Mouse (Mus musculus) limb, embryonic 10.5 days (tissue): ENCODE measurements around the gene Ptp4a2. TPM values are rescaled to one million over a fixed set of nuclear protein-coding genes. Genes with fewer than 3 reads are reported as not detected.

Experiments
- DNase-seq: peaks from one replicate; pipeline ENCODE4 v3.0.0-alpha.2; 2017; ENCODE audit warnings: low spot score
- H3K27ac ChIP-seq: fragments of 300-500 bp; sonication (generic); 2 replicates; pipeline ENCODE4 v1.5.1; 2016; ENCODE audit warnings: mild to moderate bottlenecking
- H3K27me3 ChIP-seq: fragments of 300-500 bp; sonication (generic); 2 replicates; pipeline ENCODE4 v1.6.1; 2016; ENCODE audit warnings: low read depth, mild to moderate bottlenecking; ENCODE audit not compliant: poor library complexity, severe bottlenecking
- H3K36me3 ChIP-seq: fragments of 300-500 bp; sonication (generic); 2 replicates; pipeline ENCODE4 v1.6.1; 2016; ENCODE audit warnings: mild to moderate bottlenecking, moderate library complexity
- H3K4me1 ChIP-seq: fragments of 300-500 bp; sonication (generic); 2 replicates; pipeline ENCODE4 v1.6.1; 2016
- H3K4me3 ChIP-seq: fragments of 300-500 bp; sonication (generic); 2 replicates; pipeline ENCODE4 v1.5.1; 2016; ENCODE audit warnings: mild to moderate bottlenecking, moderate library complexity
- H3K9me3 ChIP-seq: fragments of 300-500 bp; sonication (generic); replicated peaks from 2 replicates; pipeline ENCODE4 v1.6.1; 2016; ENCODE audit warnings: mild to moderate bottlenecking
- WGBS: fragments of 180-500 bp; shearing (Covaris S2); methylation state at CpG from one replicate; pipeline ENCODE4 v1.1.7; 2016; 5-methylcytosine and 5-hydroxymethylcytosine counted together
- polyA plus RNA-seq: library from polyadenylated mRNA; unstranded; fragments of >200 nt; fragmentation: Nextera tagmentation; extraction: Ambion mirVana; gene quantifications from 2 replicates; pipeline ENCODE4 v1.2.1, GENCODE M21; 2016

Ptp4a2 gene
- polyA plus RNA-seq, 1 experiment from 2014 or later = 321 TPM

DNA sequence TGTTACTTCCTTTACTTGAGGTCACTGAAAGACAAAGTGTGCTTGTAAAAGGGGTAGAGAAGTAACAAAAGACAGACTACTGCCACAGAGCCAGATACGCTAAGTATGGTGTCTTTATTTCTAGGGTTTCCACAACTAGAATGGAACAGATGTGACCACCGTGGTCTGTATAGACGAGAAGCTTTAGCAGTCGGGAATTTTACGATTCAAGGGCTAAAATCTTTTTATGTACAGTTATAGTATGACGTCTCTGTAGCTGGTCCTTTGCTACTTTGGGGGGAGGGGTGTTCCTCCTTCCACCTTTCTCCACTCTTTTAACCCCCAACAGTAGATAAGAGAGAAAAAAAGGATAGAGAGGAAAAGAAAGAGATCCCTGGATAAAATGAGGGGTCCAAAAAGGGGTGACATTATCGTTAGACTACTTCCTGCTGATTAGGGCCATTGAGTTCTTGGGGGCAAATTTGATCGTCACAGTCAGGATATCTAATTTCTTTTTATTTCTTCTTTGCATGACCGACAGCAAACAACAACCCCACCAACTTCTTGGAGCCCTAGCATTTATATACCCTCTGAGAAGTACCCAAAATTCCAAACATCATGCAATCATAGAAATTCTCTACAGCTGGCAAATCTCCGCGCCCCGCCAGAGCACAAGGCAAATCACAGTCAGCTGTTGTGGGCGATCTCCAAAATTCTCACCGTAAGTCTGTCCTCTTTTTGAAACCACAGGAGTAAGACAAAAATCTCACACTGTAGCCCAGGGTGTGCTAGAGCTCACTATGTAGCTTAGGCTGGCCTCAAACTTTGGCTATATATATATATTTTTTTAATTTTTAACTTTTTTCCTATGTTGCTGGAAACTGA is 818 bp downstream of the Ptp4a2 start:
- Histone ChIP-seq H3K36me3 (no peaks in the 10 kb centered on the region), H3K4me3 (peak overlapping the region; percentile 54; the same call in 1 of the 2 replicates), H3K9me3 (no peaks in the 10 kb centered on the region), H3K27me3 (0 out of 2 replicates have a peak, but pooled peaks cover 17% of the 10 kb centered on the region), H3K27ac (peak overlapping the region; percentile 81; the same call in 1 of the 2 replicates), H3K4me1 (peaks cover 17% of the 10 kb centered on the region)
- WGBS = 83% methylated on average over 14 of the region's 14 CpGs
- DNase-seq = no peak

DNA sequence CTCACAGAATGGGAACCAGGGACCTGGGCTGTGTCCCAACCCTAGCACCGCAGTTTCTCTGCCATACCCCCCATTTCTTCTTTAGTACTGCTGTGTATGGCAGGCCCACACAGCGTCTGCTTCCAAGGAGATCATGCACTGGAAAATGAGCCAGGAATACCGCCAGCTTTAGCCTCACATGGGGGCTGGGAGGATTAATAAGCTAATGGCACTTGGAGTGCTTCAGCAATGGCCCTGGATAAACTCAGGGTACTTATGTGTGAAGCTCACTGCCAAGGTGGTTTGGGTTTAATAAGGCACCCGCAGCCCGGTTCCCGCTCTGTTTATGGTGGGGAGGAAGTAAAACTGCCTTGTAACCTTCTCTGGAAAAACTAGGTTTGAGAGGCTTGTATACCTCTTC is 6.6 kb downstream of the Ptp4a2 start:
- Histone ChIP-seq H3K4me1 (peaks cover 39% of the 10 kb centered on the region), H3K27ac (peak overlapping the region; percentile 14; the same call in 1 of the 2 replicates)
- DNase-seq = no peak

GRCm38 (mm10) chr4:129818506-129819195 is 7.6 kb downstream of the Ptp4a2 start:
- 76% methylated on average over 10 of the region's 10 CpGs for WGBS
- H3K36me3 ChIP-seq = no peaks in the 10 kb centered on the region
- peaks cover 49% of the 10 kb centered on the region for H3K4me1 ChIP-seq
- DNase-seq = no peak
- H3K27me3 ChIP-seq = no peaks in the 10 kb centered on the region
- no peaks in the 10 kb centered on the region for H3K9me3 ChIP-seq
- H3K4me3 ChIP-seq = no peak overlapping the region
- H3K27ac ChIP-seq = peak overlapping the region; percentile 50

More for the DNA sequence above, 6.6 kb downstream of the Ptp4a2 start:
- Histone ChIP-seq H3K9me3 (no peaks in the 10 kb centered on the region), H3K36me3 (no peaks in the 10 kb centered on the region), H3K27me3 (no peaks in the 10 kb centered on the region), H3K4me3 (no peak overlapping the region)
- 80% methylated on average over 6 of the region's 6 CpGs for WGBS

GRCm38 (mm10) chr4:129819712-129820336 is 8.8 kb downstream of the Ptp4a2 start:
- Histone ChIP-seq H3K36me3 (no peaks in the 10 kb centered on the region), H3K9me3 (no peaks in the 10 kb centered on the region), H3K4me3 (peak overlapping the region; percentile 95), H3K27me3 (no peaks in the 10 kb centered on the region), H3K27ac (peak overlapping the region; percentile 99), H3K4me1 (peaks cover 51% of the 10 kb centered on the region)
- DNase-seq = peak; percentile 97
- WGBS = under 1% methylated on average over 73 of the region's 83 CpGs

DNA sequence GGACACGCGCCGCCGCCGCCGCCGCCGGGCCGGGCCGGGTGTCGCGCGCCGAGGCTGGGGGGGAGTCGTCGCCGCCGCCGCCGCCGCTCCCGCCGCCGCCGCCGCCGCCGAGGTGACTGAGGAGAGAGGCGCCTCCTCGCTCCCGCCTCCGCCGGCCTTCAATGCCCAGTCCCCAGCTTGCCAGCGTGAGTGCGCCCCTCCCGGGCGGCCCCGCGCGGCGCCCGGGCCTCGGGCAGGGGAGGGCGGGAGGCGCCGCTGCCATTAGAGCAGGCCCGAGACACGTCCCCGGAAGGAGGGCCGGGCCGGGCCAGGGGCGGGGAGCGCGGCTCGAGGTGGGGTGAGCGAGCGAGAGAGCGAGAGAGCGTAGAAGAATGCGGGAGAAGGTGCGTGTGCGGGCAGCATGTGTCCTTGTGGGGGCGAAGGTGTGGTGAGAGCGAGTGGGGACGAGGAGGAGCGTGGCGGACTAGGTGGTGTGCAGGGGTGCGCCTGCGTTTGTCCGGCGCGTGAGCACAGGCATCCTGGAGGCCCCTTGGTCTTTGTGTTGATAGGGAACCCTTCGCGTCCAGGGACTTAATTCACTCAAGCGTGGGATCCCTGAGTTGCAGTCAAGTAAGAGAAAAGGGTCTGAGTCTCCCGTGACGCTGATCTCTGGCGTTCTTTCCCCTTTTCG is 9.5 kb downstream of the Ptp4a2 start:
- Histone ChIP-seq H3K4me3 (peak overlapping the region; percentile 95), H3K9me3 (no peaks in the 10 kb centered on the region), H3K27ac (peak overlapping the region; percentile 99), H3K36me3 (peaks cover 2% of the 10 kb centered on the region; the same call in 1 of the 2 replicates), H3K27me3 (no peaks in the 10 kb centered on the region), H3K4me1 (peaks cover 51% of the 10 kb centered on the region)
- 0% methylated on average over 72 of the region's 79 CpGs for WGBS
- DNase-seq = peak; percentile 83

DNA sequence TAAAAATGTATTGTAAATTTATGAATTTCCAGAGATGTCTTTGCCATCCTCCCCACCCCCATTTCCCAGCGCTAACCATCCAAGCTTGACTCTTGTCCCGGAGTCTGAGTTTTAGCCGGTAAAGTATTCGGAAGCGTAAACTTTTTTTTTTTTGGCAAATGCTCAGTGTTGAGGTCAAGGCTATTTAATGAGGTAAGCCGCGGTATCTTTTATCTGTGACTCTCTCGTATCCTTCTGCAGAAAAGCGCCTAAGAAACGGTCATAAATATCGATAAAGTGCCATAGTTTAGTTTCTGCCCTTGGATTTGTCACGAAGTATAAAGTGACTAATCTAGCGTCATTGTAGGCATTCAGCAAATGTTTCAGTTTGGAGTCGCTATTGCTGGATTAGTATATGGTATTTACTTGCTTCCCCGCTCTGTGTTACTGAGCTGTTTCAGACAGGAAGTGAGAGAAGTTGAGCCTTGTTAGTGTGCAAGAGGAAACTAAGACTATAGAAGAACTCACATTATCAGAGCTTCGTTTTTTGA is 10.1 kb downstream of the Ptp4a2 start:
- H3K27ac ChIP-seq = peak overlapping the region; percentile 99
- H3K27me3 ChIP-seq = no peaks in the 10 kb centered on the region
- peak overlapping the region; percentile 95 for H3K4me3 ChIP-seq
- DNase-seq = no peak
- WGBS = 2% methylated on average over 16 of the region's 16 CpGs
- H3K9me3 ChIP-seq = no peaks in the 10 kb centered on the region
- peaks cover 51% of the 10 kb centered on the region for H3K4me1 ChIP-seq
- H3K36me3 ChIP-seq = peaks cover 2% of the 10 kb centered on the region; the same call in 1 of the 2 replicates

- 70% methylated on average over 3 of the region's 3 CpGs for WGBS
- Histone ChIP-seq H3K27ac (no peak overlapping the region), H3K4me1 (peaks cover 51% of the 10 kb centered on the region), H3K4me3 (peak overlapping the region; percentile 95), H3K27me3 (no peaks in the 10 kb centered on the region), H3K9me3 (no peaks in the 10 kb centered on the region), H3K36me3 (peaks cover 2% of the 10 kb centered on the region; the same call in 1 of the 2 replicates)
- DNase-seq = no peak
Measured at GRCm38 (mm10) chr4:129822324-129822723, 11.3 kb downstream of the Ptp4a2 start.

GRCm38 (mm10) chr4:129823216-129823810 is 12.3 kb downstream of the Ptp4a2 start:
- Histone ChIP-seq H3K4me3 (0 out of 2 replicates have a peak overlapping the region, but pooled peaks have one; percentile 95), H3K27ac (no peak overlapping the region), H3K9me3 (no peaks in the 10 kb centered on the region), H3K36me3 (peaks cover 5% of the 10 kb centered on the region; the same call in 1 of the 2 replicates), H3K27me3 (no peaks in the 10 kb centered on the region), H3K4me1 (peaks cover 43% of the 10 kb centered on the region)
- 92% methylated on average over 4 of the region's 4 CpGs for WGBS
- DNase-seq = no peak

DNA sequence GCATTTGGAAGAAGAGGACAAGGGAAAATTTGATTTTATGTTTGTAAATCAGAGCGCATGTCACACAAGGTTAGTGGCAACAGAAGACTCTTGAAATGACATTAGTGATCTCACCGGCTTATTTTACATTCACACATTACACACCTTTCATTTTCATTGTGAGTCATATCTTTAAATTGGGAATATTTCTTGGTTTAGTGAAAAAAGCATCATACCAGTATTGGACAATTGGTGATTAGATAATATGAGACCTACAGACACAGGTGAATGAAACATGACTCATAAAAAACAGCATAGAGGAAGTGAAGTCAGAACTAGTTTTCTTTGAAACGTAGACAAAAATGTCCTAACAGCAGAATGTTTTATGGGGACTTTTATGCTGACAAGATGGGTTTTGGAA is 16.6 kb downstream of the Ptp4a2 start:
- 94% methylated on average over 3 of the region's 3 CpGs for WGBS
- DNase-seq = no peak

DNA sequence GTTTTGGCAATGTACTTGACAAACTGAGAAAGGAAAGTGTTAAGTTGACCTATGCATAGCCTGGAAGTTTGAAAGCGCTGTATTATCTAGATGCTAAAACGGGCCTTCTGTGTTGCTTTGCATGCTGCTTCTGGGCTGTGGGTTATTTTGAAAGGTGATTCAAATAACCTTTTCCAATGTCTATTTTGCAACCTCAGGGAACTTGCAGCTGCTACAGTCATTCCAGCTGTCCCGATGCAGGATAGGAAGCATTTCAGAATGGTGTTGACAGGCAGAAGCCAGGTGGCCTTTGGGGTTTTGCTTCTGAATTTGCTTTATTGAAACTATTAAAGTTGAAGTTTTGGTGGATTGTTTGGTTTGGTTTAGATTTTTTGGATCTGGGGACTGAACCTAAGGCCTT is 17.1 kb downstream of the Ptp4a2 start:
- H3K27me3 ChIP-seq = no peaks in the 10 kb centered on the region
- peaks cover 10% of the 10 kb centered on the region for H3K4me1 ChIP-seq
- WGBS = 91% methylated on average over 3 of the region's 3 CpGs
- H3K4me3 ChIP-seq = no peak overlapping the region
- no peaks in the 10 kb centered on the region for H3K9me3 ChIP-seq
- H3K27ac ChIP-seq = no peak overlapping the region
- H3K36me3 ChIP-seq = peaks cover 9% of the 10 kb centered on the region; the same call in 1 of the 2 replicates
- DNase-seq = no peak

More for the DNA sequence above, 16.6 kb downstream of the Ptp4a2 start:
- no peaks in the 10 kb centered on the region for H3K9me3 ChIP-seq
- H3K4me1 ChIP-seq = peaks cover 14% of the 10 kb centered on the region
- peaks cover 9% of the 10 kb centered on the region; the same call in 1 of the 2 replicates for H3K36me3 ChIP-seq
- H3K27me3 ChIP-seq = no peaks in the 10 kb centered on the region
- no peak overlapping the region for H3K4me3 ChIP-seq
- no peak overlapping the region for H3K27ac ChIP-seq

DNA sequence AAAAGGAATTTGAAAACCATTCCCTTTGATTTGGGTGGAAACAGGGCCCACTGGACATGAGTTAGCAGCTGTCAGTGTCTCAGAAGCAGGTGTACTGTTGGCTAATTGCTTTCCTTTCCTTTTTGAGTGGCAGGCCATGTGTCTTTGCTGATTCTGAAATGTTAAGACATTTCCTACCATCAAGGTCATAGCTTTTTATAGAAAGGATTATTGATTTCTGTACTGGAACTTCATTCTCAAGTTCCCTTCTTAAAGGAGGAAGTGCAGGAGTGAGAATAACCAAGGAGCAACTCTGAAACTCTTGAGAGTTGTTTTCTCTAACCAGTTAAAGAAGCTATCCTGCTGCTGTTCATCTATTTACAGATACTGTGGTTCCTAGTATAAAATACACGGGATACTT is 18.8 kb downstream of the Ptp4a2 start:
- H3K4me3 ChIP-seq = no peak overlapping the region
- no peak overlapping the region for H3K27ac ChIP-seq
- H3K9me3 ChIP-seq = no peaks in the 10 kb centered on the region
- H3K4me1 ChIP-seq = peaks cover 3% of the 10 kb centered on the region; the same call in 1 of the 2 replicates
- DNase-seq = no peak
- no peaks in the 10 kb centered on the region for H3K27me3 ChIP-seq
- 92% methylated on average over 1 of the region's 1 CpGs for WGBS
- peaks cover 9% of the 10 kb centered on the region; the same call in 1 of the 2 replicates for H3K36me3 ChIP-seq
